Mouse (Mus musculus): ENCODE results near the gene Ttc7b.

DNA sequence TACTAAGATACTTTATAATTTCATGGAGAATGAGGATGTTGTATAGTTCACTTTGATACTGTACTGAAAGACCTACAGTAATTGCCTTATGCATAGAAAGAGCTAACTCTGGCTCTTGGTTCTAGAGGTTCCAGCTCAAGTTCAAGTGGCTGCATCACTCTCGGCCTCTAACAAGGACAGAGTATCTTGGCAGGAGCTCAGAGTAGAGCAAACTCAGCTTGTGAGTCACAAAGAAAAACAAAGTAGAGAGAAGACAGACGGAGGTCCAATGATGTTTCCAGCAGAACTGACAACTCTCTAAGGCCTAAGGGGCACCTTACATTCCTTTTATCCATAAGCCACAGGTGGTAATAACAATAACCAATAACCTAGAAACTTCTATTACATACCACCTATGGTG lies 150.8 kb downstream of the Ttc7b start:
- TF ChIP-seq CTCF (IDR thresholded peaks at IDR 0.05; ENCODE audit: low read depth, low read length) (no peak), GATA1 (IDR thresholded peaks at IDR 0.05; ENCODE audit: borderline replicate concordance, low read length) (no peak), POLR2AphosphoS5 (IDR thresholded peaks at IDR 0.05; ENCODE audit: insufficient replicate concordance, low read depth, low read length) (no peak)
